Mouse (Mus musculus) liver, postnatal 0 days (tissue): ENCODE data around the gene Foxe3.

Source experiments
- CTCF ChIP-seq: sonication (generic); IDR thresholded peaks from 2 replicates; pipeline ENCODE4 v1.5.1; 2016; ENCODE audit warnings: antibody characterized with exemption, low read depth
- EP300 ChIP-seq: IDR thresholded peaks from 2 replicates; pipeline ENCODE4 v1.6.1; 2016; ENCODE audit warnings: antibody characterized with exemption, low read depth, mild to moderate bottlenecking

- no peak for TF ChIP-seq CTCF
- TF ChIP-seq EP300: no peak
Observed at GRCm38 (mm10) chr4:114925917-114926312, at the start of gene Foxe3.
